Mouse (Mus musculus): ENCODE data around the gene Mei4. TPM values are rescaled to one million over a fixed set of nuclear protein-coding genes. Genes with fewer than 3 reads are reported as not detected.

Gene Mei4
- total RNA-seq, 2 experiments from 2014 or later = 1.1 to 1.2 TPM

- no peak overlapping the region for H3K4me3 ChIP-seq
- H3K27ac ChIP-seq = no peak overlapping the region
- DNase-seq (ENCODE audit: low spot score in 2 of 2) = no peak
- peak; percentile 53 for TF ChIP-seq CTCF (conservative IDR thresholded peaks at IDR 0.05)
Measured at GRCm38 (mm10) chr9:81968935-81969334, 105.5 kb downstream of the Mei4 start.

GRCm38 (mm10) chr9:81982461-81982860 lies 119.0 kb downstream of the Mei4 start:
- no peak for DNase-seq (ENCODE audit: low spot score in 2 of 2)
- no peak for TF ChIP-seq CTCF (conservative IDR thresholded peaks at IDR 0.05)
- Histone ChIP-seq H3K4me3 (no peak overlapping the region), H3K27ac (no peak overlapping the region)

GRCm38 (mm10) chr9:82012991-82013390 lies 149.5 kb downstream of the Mei4 start:
- Histone ChIP-seq H3K4me3 (no peak overlapping the region), H3K27ac (no peak overlapping the region)
- TF ChIP-seq CTCF (conservative IDR thresholded peaks at IDR 0.05) = no peak
- DNase-seq (ENCODE audit: low spot score in 2 of 2) = no peak

- TF ChIP-seq CTCF (conservative IDR thresholded peaks at IDR 0.05) = no peak
- H3K27ac ChIP-seq = no peak overlapping the region
- no peak for DNase-seq (ENCODE audit: low spot score in 2 of 2)
Measured at GRCm38 (mm10) chr9:82042515-82043056, 179.1 kb downstream of the Mei4 start.

GRCm38 (mm10) chr9:82044517-82044916 lies 181.0 kb downstream of the Mei4 start:
- no peak overlapping the region for H3K4me3 ChIP-seq
- peak; percentile 31 to 35 for DNase-seq (ENCODE audit: low spot score in 2 of 2)
- H3K27ac ChIP-seq = no peak overlapping the region
- no peak for TF ChIP-seq CTCF (conservative IDR thresholded peaks at IDR 0.05)

More at GRCm38 (mm10) chr9:82042515-82043056, 179.1 kb downstream of the Mei4 start:
- no peak overlapping the region for H3K4me3 ChIP-seq

GRCm38 (mm10) chr9:82073832-82074231 lies 210.4 kb downstream of the Mei4 start:
- Histone ChIP-seq H3K27ac (no peak overlapping the region), H3K4me3 (no peak overlapping the region)
- no peak for TF ChIP-seq CTCF (conservative IDR thresholded peaks at IDR 0.05)
- DNase-seq (ENCODE audit: low spot score in 2 of 2) = no peak

GRCm38 (mm10) chr9:82075270-82075669 lies 211.8 kb downstream of the Mei4 start:
- no peak for DNase-seq (ENCODE audit: low spot score in 2 of 2)
- Histone ChIP-seq H3K4me3 (no peak overlapping the region), H3K27ac (no peak overlapping the region)
- no peak for TF ChIP-seq CTCF (conservative IDR thresholded peaks at IDR 0.05)

- Histone ChIP-seq H3K4me3 (no peak overlapping the region), H3K27ac (no peak overlapping the region)
- DNase-seq (ENCODE audit: low spot score in 2 of 2) = no peak
- TF ChIP-seq CTCF (conservative IDR thresholded peaks at IDR 0.05) = no peak
Measured at GRCm38 (mm10) chr9:82096409-82096808, 232.9 kb downstream of the Mei4 start.

- no peak; the same call in 1 of the 2 replicates for TF ChIP-seq CTCF (conservative IDR thresholded peaks at IDR 0.05)
- Histone ChIP-seq H3K4me3 (no peak overlapping the region), H3K27ac (no peak overlapping the region)
- DNase-seq (ENCODE audit: low spot score in 2 of 2) = peak in 1 of 2 experiments; percentile 4
Measured at GRCm38 (mm10) chr9:82114865-82115264, 251.4 kb downstream of the Mei4 start.

GRCm38 (mm10) chr9:82136119-82136518 lies 272.6 kb downstream of the Mei4 start:
- Histone ChIP-seq H3K27ac (no peak overlapping the region), H3K4me3 (no peak overlapping the region)
- TF ChIP-seq CTCF (conservative IDR thresholded peaks at IDR 0.05) = no peak
- DNase-seq (ENCODE audit: low spot score in 2 of 2) = no peak

GRCm38 (mm10) chr9:82160143-82160542 lies 296.7 kb downstream of the Mei4 start:
- DNase-seq (ENCODE audit: low spot score in 2 of 2) = no peak
- TF ChIP-seq CTCF (conservative IDR thresholded peaks at IDR 0.05) = no peak
- no peak overlapping the region for H3K4me3 ChIP-seq
- H3K27ac ChIP-seq = no peak overlapping the region

- no peak overlapping the region for H3K4me3 ChIP-seq
- TF ChIP-seq CTCF (conservative IDR thresholded peaks at IDR 0.05) = no peak
- H3K27ac ChIP-seq = no peak overlapping the region
- no peak for DNase-seq (ENCODE audit: low spot score in 2 of 2)
Measured at GRCm38 (mm10) chr9:82162415-82162814, 298.9 kb downstream of the Mei4 start.

GRCm38 (mm10) chr9:82217976-82218375 lies 354.5 kb downstream of the Mei4 start:
- no peak overlapping the region for H3K4me3 ChIP-seq
- no peak for DNase-seq (ENCODE audit: low spot score in 2 of 2)
- H3K27ac ChIP-seq = no peak overlapping the region
- TF ChIP-seq CTCF (conservative IDR thresholded peaks at IDR 0.05) = no peak

GRCm38 (mm10) chr9:82247695-82248445 lies 384.4 kb downstream of the Mei4 start:
- DNase-seq (ENCODE audit: low spot score in 2 of 2) = no peak
- TF ChIP-seq CTCF (conservative IDR thresholded peaks at IDR 0.05) = peak; percentile 84
- Histone ChIP-seq H3K27ac (no peak overlapping the region), H3K4me3 (no peak overlapping the region)

Other genes starting within 250 kb of the Mei4 start
- gene Htr1b, start 229.8 kb upstream of the Mei4 start, total RNA-seq (2021) = 1 to 10 TPM; 9.1 to 9.5 TPM

All from layer of hippocampus, adult 2 months (tissue).